Mouse (Mus musculus): ENCODE data around the gene Cmpk1. TPM values are rescaled to one million over a fixed set of nuclear protein-coding genes. Genes with fewer than 3 reads are reported as not detected.

Gene Cmpk1
- polyA plus RNA-seq, 1 experiment = 26.3 TPM

- TF ChIP-seq CTCF (conservative IDR thresholded peaks at IDR 0.05; ENCODE audit: insufficient read depth, insufficient read length, low read depth, low read length) (no peak), POLR2A (IDR thresholded peaks at IDR 0.05; ENCODE audit: low read depth, low read length) (no peak)
- WGBS = 80% methylated on average over 6 of the region's 6 CpGs
- H3K36me3 ChIP-seq (ENCODE audit: control insufficient read depth, insufficient read depth, low read length) = no peaks in the 10 kb centered on the region
- no peaks in the 10 kb centered on the region for H3K27me3 ChIP-seq (replicated peaks; ENCODE audit: control insufficient read depth, insufficient read depth, low read length)
- DNase-seq = no peak
- no peaks in the 10 kb centered on the region for H3K4me1 ChIP-seq (ENCODE audit: control insufficient read depth, insufficient read depth, low read length)
- H3K27ac ChIP-seq (ENCODE audit: insufficient read depth, low read depth, low read length) = no peak overlapping the region
- no peak overlapping the region for H3K4me3 ChIP-seq (ENCODE audit: insufficient read depth, low read depth, low read length)
Measured at GRCm38 (mm10) chr4:114934188-114934587, 52.9 kb downstream of the Cmpk1 start.

GRCm38 (mm10) chr4:114932747-114933146 is 54.3 kb downstream of the Cmpk1 start:
- WGBS = 87% methylated on average over 4 of the region's 4 CpGs
- TF ChIP-seq CTCF (conservative IDR thresholded peaks at IDR 0.05; ENCODE audit: insufficient read depth, insufficient read length, low read depth, low read length) (no peak), POLR2A (IDR thresholded peaks at IDR 0.05; ENCODE audit: low read depth, low read length) (no peak)
- no peaks in the 10 kb centered on the region for H3K36me3 ChIP-seq (ENCODE audit: control insufficient read depth, insufficient read depth, low read length)
- no peak overlapping the region for H3K27ac ChIP-seq (ENCODE audit: insufficient read depth, low read depth, low read length)
- no peaks in the 10 kb centered on the region for H3K27me3 ChIP-seq (replicated peaks; ENCODE audit: control insufficient read depth, insufficient read depth, low read length)
- DNase-seq = no peak
- no peaks in the 10 kb centered on the region for H3K4me1 ChIP-seq (ENCODE audit: control insufficient read depth, insufficient read depth, low read length)
- no peak overlapping the region for H3K4me3 ChIP-seq (ENCODE audit: insufficient read depth, low read depth, low read length)

- H3K36me3 ChIP-seq (ENCODE audit: control insufficient read depth, insufficient read depth, low read length) = no peaks in the 10 kb centered on the region
- no peak for DNase-seq
- no peaks in the 10 kb centered on the region for H3K4me1 ChIP-seq (ENCODE audit: control insufficient read depth, insufficient read depth, low read length)
- TF ChIP-seq POLR2A (IDR thresholded peaks at IDR 0.05; ENCODE audit: low read depth, low read length) = no peak
- no peak for TF ChIP-seq CTCF (conservative IDR thresholded peaks at IDR 0.05; ENCODE audit: insufficient read depth, insufficient read length, low read depth, low read length)
- H3K27ac ChIP-seq (ENCODE audit: insufficient read depth, low read depth, low read length) = no peak overlapping the region
- H3K4me3 ChIP-seq (ENCODE audit: insufficient read depth, low read depth, low read length) = no peak overlapping the region
- H3K27me3 ChIP-seq (replicated peaks; ENCODE audit: control insufficient read depth, insufficient read depth, low read length) = peaks cover 8% of the 10 kb centered on the region; the same call in 1 of the 2 replicates
- 71% methylated on average over 15 of the region's 15 CpGs for WGBS
Measured at GRCm38 (mm10) chr4:114929155-114929554, 57.9 kb downstream of the Cmpk1 start.

- TF ChIP-seq POLR2A (IDR thresholded peaks at IDR 0.05; ENCODE audit: low read depth, low read length) = no peak
- TF ChIP-seq CTCF (conservative IDR thresholded peaks at IDR 0.05; ENCODE audit: insufficient read depth, insufficient read length, low read depth, low read length) = no peak
- under 1% methylated on average over 21 of the region's 25 CpGs for WGBS
Measured at GRCm38 (mm10) chr4:114925917-114926312, 61.1 kb downstream of the Cmpk1 start, which contains the start of gene Foxe3. TSS of gene Foxe3 (minus strand) at chr4:114926013.

GRCm38 (mm10) chr4:114924971-114925916 is 61.8 kb downstream of the Cmpk1 start:
- no peaks in the 10 kb centered on the region for H3K36me3 ChIP-seq (ENCODE audit: control insufficient read depth, insufficient read depth, low read length)
- no peaks in the 10 kb centered on the region for H3K4me1 ChIP-seq (ENCODE audit: control insufficient read depth, insufficient read depth, low read length)
- no peak for TF ChIP-seq POLR2A (IDR thresholded peaks at IDR 0.05; ENCODE audit: low read depth, low read length)
- TF ChIP-seq CTCF (conservative IDR thresholded peaks at IDR 0.05; ENCODE audit: insufficient read depth, insufficient read length, low read depth, low read length) = no peak
- H3K4me3 ChIP-seq (ENCODE audit: insufficient read depth, low read depth, low read length) = peak overlapping the region; percentile 22
- WGBS = 1% methylated on average over 125 of the region's 125 CpGs
- no peak overlapping the region for H3K27ac ChIP-seq (ENCODE audit: insufficient read depth, low read depth, low read length)
- DNase-seq = peak; percentile 32
- H3K27me3 ChIP-seq (replicated peaks; ENCODE audit: control insufficient read depth, insufficient read depth, low read length) = peaks cover 8% of the 10 kb centered on the region; the same call in 1 of the 2 replicates

More at GRCm38 (mm10) chr4:114925917-114926312, 61.1 kb downstream of the Cmpk1 start, which contains the start of gene Foxe3:
- Histone ChIP-seq H3K36me3 (ENCODE audit: control insufficient read depth, insufficient read depth, low read length) (no peaks in the 10 kb centered on the region), H3K27me3 (replicated peaks; ENCODE audit: control insufficient read depth, insufficient read depth, low read length) (peaks cover 8% of the 10 kb centered on the region; the same call in 1 of the 2 replicates), H3K4me1 (ENCODE audit: control insufficient read depth, insufficient read depth, low read length) (no peaks in the 10 kb centered on the region), H3K4me3 (ENCODE audit: insufficient read depth, low read depth, low read length) (peak within 1 kb of the TSS; percentile 22), H3K27ac (ENCODE audit: insufficient read depth, low read depth, low read length) (no peak within 1 kb of the TSS)
- DNase-seq = no peak

GRCm38 (mm10) chr4:114917091-114917490 is 70.0 kb downstream of the Cmpk1 start:
- 47% methylated on average over 2 of the region's 2 CpGs for WGBS

GRCm38 (mm10) chr4:114916056-114916455 is 71.0 kb downstream of the Cmpk1 start:
- WGBS = 81% methylated on average over 4 of the region's 4 CpGs
- H3K36me3 ChIP-seq (ENCODE audit: control insufficient read depth, insufficient read depth, low read length) = no peaks in the 10 kb centered on the region
- DNase-seq = no peak
- TF ChIP-seq POLR2A (IDR thresholded peaks at IDR 0.05; ENCODE audit: low read depth, low read length) = no peak
- no peak for TF ChIP-seq CTCF (conservative IDR thresholded peaks at IDR 0.05; ENCODE audit: insufficient read depth, insufficient read length, low read depth, low read length)
- H3K4me1 ChIP-seq (ENCODE audit: control insufficient read depth, insufficient read depth, low read length) = no peaks in the 10 kb centered on the region
- H3K4me3 ChIP-seq (ENCODE audit: insufficient read depth, low read depth, low read length) = no peak overlapping the region
- H3K27me3 ChIP-seq (replicated peaks; ENCODE audit: control insufficient read depth, insufficient read depth, low read length) = no peaks in the 10 kb centered on the region
- no peak overlapping the region for H3K27ac ChIP-seq (ENCODE audit: insufficient read depth, low read depth, low read length)

More at GRCm38 (mm10) chr4:114917091-114917490, 70.0 kb downstream of the Cmpk1 start:
- TF ChIP-seq POLR2A (IDR thresholded peaks at IDR 0.05; ENCODE audit: low read depth, low read length) (no peak), CTCF (conservative IDR thresholded peaks at IDR 0.05; ENCODE audit: insufficient read depth, insufficient read length, low read depth, low read length) (peak; percentile 54)
- Histone ChIP-seq H3K4me1 (ENCODE audit: control insufficient read depth, insufficient read depth, low read length) (no peaks in the 10 kb centered on the region), H3K4me3 (ENCODE audit: insufficient read depth, low read depth, low read length) (no peak overlapping the region), H3K27ac (ENCODE audit: insufficient read depth, low read depth, low read length) (no peak overlapping the region), H3K36me3 (ENCODE audit: control insufficient read depth, insufficient read depth, low read length) (no peaks in the 10 kb centered on the region), H3K27me3 (replicated peaks; ENCODE audit: control insufficient read depth, insufficient read depth, low read length) (no peaks in the 10 kb centered on the region)
- DNase-seq = peak; percentile 66

All from kidney, adult 2 months (tissue).